Mouse (Mus musculus) midbrain, embryonic 16.5 days (tissue): ENCODE data around the gene Pelo. TPM values are rescaled to one million over a fixed set of nuclear protein-coding genes. Genes with fewer than 3 reads are reported as not detected.
A peak's percentile ranks its signal among the peaks of the same experiment; 100 is the strongest.

Experiments
- ATAC-seq: fragments of 200-750 bp; cut with Nextera tagmentation; 2 replicates; pipeline ENCODE4 v1.8.0; 2017; ENCODE audit warnings: moderate TSS enrichment
- H3K27ac ChIP-seq: fragments of 300-500 bp; sonication (generic); 2 replicates; pipeline ENCODE4 v1.5.1; 2014; ENCODE audit warnings: mild to moderate bottlenecking, low read length, mixed read lengths
- H3K27me3 ChIP-seq: fragments of 300-500 bp; sonication (generic); 2 replicates; pipeline ENCODE4 v1.6.1; 2014; ENCODE audit warnings: low read depth, low read length, mixed read lengths; ENCODE audit not compliant: control insufficient read depth, insufficient read depth
- H3K36me3 ChIP-seq: fragments of 300-500 bp; sonication (generic); 2 replicates; pipeline ENCODE4 v1.6.1; 2014; ENCODE audit warnings: mild to moderate bottlenecking, low read length, moderate library complexity, mixed read lengths; ENCODE audit not compliant: control insufficient read depth, insufficient read depth
- H3K4me1 ChIP-seq: fragments of 300-500 bp; sonication (generic); 2 replicates; pipeline ENCODE4 v1.6.1; 2014; ENCODE audit warnings: mild to moderate bottlenecking, low read length, mixed read lengths; ENCODE audit not compliant: control insufficient read depth, insufficient read depth
- H3K4me2 ChIP-seq: fragments of 300-500 bp; sonication (generic); 2 replicates; pipeline ENCODE4 v1.6.1; 2014; ENCODE audit warnings: mild to moderate bottlenecking, low read length, mixed read lengths
- H3K4me3 ChIP-seq: fragments of 300-500 bp; sonication (generic); 2 replicates; pipeline ENCODE4 v1.5.1; 2014; ENCODE audit warnings: low read depth, mild to moderate bottlenecking, low read length, moderate library complexity, mixed read lengths
- H3K9ac ChIP-seq: fragments of 300-500 bp; sonication (generic); 2 replicates; pipeline ENCODE4 v1.6.1; 2014; ENCODE audit warnings: low read depth, low read length, mixed read lengths
- H3K9me3 ChIP-seq: fragments of 300-500 bp; sonication (generic); replicated peaks from 2 replicates; pipeline ENCODE4 v1.6.1; 2014; ENCODE audit warnings: mild to moderate bottlenecking, low read length, mixed read lengths; ENCODE audit not compliant: control insufficient read depth, poor library complexity, severe bottlenecking
- WGBS: fragments of 180-500 bp; shearing (Covaris S2); extraction: QIAGEN DNeasy Blood & Tissue Kit; methylation state at CpG from one replicate; pipeline ENCODE4 v1.1.7; 2014; 5-methylcytosine and 5-hydroxymethylcytosine counted together
- polyA plus RNA-seq: library from polyadenylated mRNA; unstranded; fragments of >200 nt; fragmentation: Nextera tagmentation; extraction: Ambion mirVana; gene quantifications from 2 replicates; pipeline ENCODE4 v1.2.1, GENCODE M21; 2015

The Pelo gene
- polyA plus RNA-seq, 1 experiment from 2014 or later: 4.6 TPM

- Histone ChIP-seq H3K27ac (no peak overlapping the region), H3K4me3 (peak overlapping the region; percentile 49), H3K9ac (no peak overlapping the region), H3K36me3 (no peaks in the 10 kb centered on the region), H3K4me1 (peaks cover 9% of the 10 kb centered on the region; the same call in 1 of the 2 replicates), H3K4me2 (peak overlapping the region; percentile 77), H3K27me3 (peaks cover 16% of the 10 kb centered on the region), H3K9me3 (no peaks in the 10 kb centered on the region)
- 30% methylated on average over 11 of the region's 11 CpGs for WGBS
- ATAC-seq: no peak
Observed at GRCm38 (mm10) chr13:115100381-115101177, 10.6 kb upstream of the Pelo start.

- H3K27me3 ChIP-seq: peaks cover 16% of the 10 kb centered on the region
- peaks cover 9% of the 10 kb centered on the region; the same call in 1 of the 2 replicates for H3K4me1 ChIP-seq
- no peak overlapping the region for H3K9ac ChIP-seq
- no peak overlapping the region for H3K4me3 ChIP-seq
- WGBS: 84% methylated on average over 9 of the region's 9 CpGs
- no peak overlapping the region for H3K27ac ChIP-seq
- no peaks in the 10 kb centered on the region for H3K9me3 ChIP-seq
- no peaks in the 10 kb centered on the region for H3K36me3 ChIP-seq
- ATAC-seq: no peak
- H3K4me2 ChIP-seq: no peak overlapping the region
Observed at GRCm38 (mm10) chr13:115099381-115099780, 9.4 kb upstream of the Pelo start.

- Histone ChIP-seq H3K9me3 (no peaks in the 10 kb centered on the region), H3K36me3 (no peaks in the 10 kb centered on the region), H3K4me1 (peaks cover 9% of the 10 kb centered on the region; the same call in 1 of the 2 replicates), H3K4me2 (no peak overlapping the region), H3K27me3 (peaks cover 16% of the 10 kb centered on the region), H3K9ac (no peak overlapping the region), H3K4me3 (no peak overlapping the region), H3K27ac (no peak overlapping the region)
- ATAC-seq: no peak
- WGBS: 83% methylated on average over 3 of the region's 3 CpGs
Observed at GRCm38 (mm10) chr13:115098227-115098626, 8.2 kb upstream of the Pelo start.

- Histone ChIP-seq H3K36me3 (no peaks in the 10 kb centered on the region), H3K4me2 (no peak overlapping the region), H3K27me3 (peaks cover 16% of the 10 kb centered on the region), H3K4me3 (no peak overlapping the region), H3K9ac (no peak overlapping the region), H3K27ac (no peak overlapping the region), H3K4me1 (peaks cover 6% of the 10 kb centered on the region; the same call in 1 of the 2 replicates), H3K9me3 (no peaks in the 10 kb centered on the region)
- no peak for ATAC-seq
- WGBS: 51% methylated on average over 5 of the region's 5 CpGs
Observed at GRCm38 (mm10) chr13:115096965-115097364, 7.0 kb upstream of the Pelo start.

GRCm38 (mm10) chr13:115096216-115096615 is 6.2 kb upstream of the Pelo start:
- H3K4me1 ChIP-seq: peaks cover 3% of the 10 kb centered on the region; the same call in 1 of the 2 replicates
- no peak overlapping the region for H3K27ac ChIP-seq
- H3K4me3 ChIP-seq: no peak overlapping the region
- H3K9ac ChIP-seq: no peak overlapping the region
- peaks cover 12% of the 10 kb centered on the region for H3K27me3 ChIP-seq
- 66% methylated on average over 2 of the region's 2 CpGs for WGBS
- H3K9me3 ChIP-seq: no peaks in the 10 kb centered on the region
- H3K4me2 ChIP-seq: no peak overlapping the region
- no peaks in the 10 kb centered on the region for H3K36me3 ChIP-seq
- ATAC-seq: no peak

GRCm38 (mm10) chr13:115095392-115095791 is 5.4 kb upstream of the Pelo start:
- H3K4me2 ChIP-seq: no peak overlapping the region
- H3K9ac ChIP-seq: no peak overlapping the region
- H3K4me1 ChIP-seq: peaks cover 4% of the 10 kb centered on the region; the same call in 1 of the 2 replicates
- no peak for ATAC-seq
- no peak overlapping the region for H3K4me3 ChIP-seq
- H3K27me3 ChIP-seq: peaks cover 11% of the 10 kb centered on the region
- H3K36me3 ChIP-seq: no peaks in the 10 kb centered on the region
- no peak overlapping the region for H3K27ac ChIP-seq
- 95% methylated on average over 2 of the region's 2 CpGs for WGBS
- H3K9me3 ChIP-seq: no peaks in the 10 kb centered on the region

GRCm38 (mm10) chr13:115091511-115091910 is 1.5 kb upstream of the Pelo start:
- no peak overlapping the region for H3K9ac ChIP-seq
- H3K4me1 ChIP-seq: peaks cover 14% of the 10 kb centered on the region
- H3K27ac ChIP-seq: no peak overlapping the region
- H3K4me2 ChIP-seq: no peak overlapping the region
- H3K4me3 ChIP-seq: no peak overlapping the region
- H3K9me3 ChIP-seq: no peaks in the 10 kb centered on the region; the same call in 1 of the 2 replicates
- H3K36me3 ChIP-seq: peaks cover 12% of the 10 kb centered on the region
- H3K27me3 ChIP-seq: no peaks in the 10 kb centered on the region
- WGBS: 58% methylated on average over 3 of the region's 3 CpGs
- ATAC-seq: no peak

GRCm38 (mm10) chr13:115090977-115091445 is 1.0 kb upstream of the Pelo start:
- Histone ChIP-seq H3K27ac (no peak overlapping the region; the same call in 1 of the 2 replicates), H3K4me2 (peak overlapping the region; percentile 100), H3K36me3 (peaks cover 14% of the 10 kb centered on the region), H3K9me3 (no peaks in the 10 kb centered on the region; the same call in 1 of the 2 replicates), H3K4me3 (peak overlapping the region; percentile 70), H3K9ac (peak overlapping the region; percentile 65; the same call in 1 of the 2 replicates), H3K27me3 (no peaks in the 10 kb centered on the region), H3K4me1 (peaks cover 14% of the 10 kb centered on the region)
- WGBS: 49% methylated on average over 9 of the region's 9 CpGs
- no peak for ATAC-seq

GRCm38 (mm10) chr13:115089395-115090025 is 476 bp downstream of the Pelo start:
- peak overlapping the region; percentile 75 for H3K9ac ChIP-seq
- peak overlapping the region; percentile 100 for H3K4me2 ChIP-seq
- WGBS: 8% methylated on average over 33 of the region's 35 CpGs
- ATAC-seq: peak; percentile 82
- H3K4me3 ChIP-seq: peak overlapping the region; percentile 70
- H3K27ac ChIP-seq: peak overlapping the region; percentile 64
- peaks cover 14% of the 10 kb centered on the region for H3K4me1 ChIP-seq
- H3K36me3 ChIP-seq: peaks cover 14% of the 10 kb centered on the region
- H3K27me3 ChIP-seq: no peaks in the 10 kb centered on the region
- H3K9me3 ChIP-seq: no peaks in the 10 kb centered on the region; the same call in 1 of the 2 replicates
